Mouse (Mus musculus) cerebellum, adult 9-10 months (tissue): ENCODE measurements around the gene Col27a1.

Experiments used
- DNase-seq: peaks from one replicate; pipeline ENCODE4 v3.0.0; 2022

The Col27a1 gene

GRCm38 (mm10) chr4:63226164-63226882 lies 12.5 kb downstream of the Col27a1 start:
- no peak for DNase-seq

GRCm38 (mm10) chr4:63226883-63227235 lies 13.1 kb downstream of the Col27a1 start:
- no peak for DNase-seq

GRCm38 (mm10) chr4:63228943-63229342 lies 15.1 kb downstream of the Col27a1 start:
- DNase-seq = peak; percentile 45

- peak; percentile 77 for DNase-seq
Measured at GRCm38 (mm10) chr4:63229991-63230581, 16.3 kb downstream of the Col27a1 start.

GRCm38 (mm10) chr4:63231121-63231520 lies 17.3 kb downstream of the Col27a1 start:
- peak; percentile 84 for DNase-seq

- peak; percentile 81 for DNase-seq
Measured at GRCm38 (mm10) chr4:63232542-63233020, 18.8 kb downstream of the Col27a1 start.

- DNase-seq = no peak
Measured at GRCm38 (mm10) chr4:63233557-63234452, 20.0 kb downstream of the Col27a1 start.

- DNase-seq = no peak
Measured at GRCm38 (mm10) chr4:63234852-63235251, 21.0 kb downstream of the Col27a1 start.

GRCm38 (mm10) chr4:63236235-63236634 lies 22.4 kb downstream of the Col27a1 start:
- peak; percentile 60 for DNase-seq

GRCm38 (mm10) chr4:63237225-63237624 lies 23.4 kb downstream of the Col27a1 start:
- DNase-seq = peak; percentile 74

GRCm38 (mm10) chr4:63238141-63238540 lies 24.3 kb downstream of the Col27a1 start:
- no peak for DNase-seq

GRCm38 (mm10) chr4:63238722-63239121 lies 24.9 kb downstream of the Col27a1 start:
- DNase-seq = no peak

- DNase-seq = peak; percentile 57
Measured at GRCm38 (mm10) chr4:63241031-63241430, 27.2 kb downstream of the Col27a1 start.

- DNase-seq = no peak
Measured at GRCm38 (mm10) chr4:63247991-63248390, 34.2 kb downstream of the Col27a1 start.

- DNase-seq = no peak
Measured at GRCm38 (mm10) chr4:63248951-63249350, 35.1 kb downstream of the Col27a1 start.

- no peak for DNase-seq
Measured at GRCm38 (mm10) chr4:63251760-63252159, 38.0 kb downstream of the Col27a1 start.

GRCm38 (mm10) chr4:63253716-63254115 lies 39.9 kb downstream of the Col27a1 start:
- DNase-seq = peak; percentile 14

- no peak for DNase-seq
Measured at GRCm38 (mm10) chr4:63254151-63254550, 40.3 kb downstream of the Col27a1 start.

GRCm38 (mm10) chr4:63256371-63256770 lies 42.6 kb downstream of the Col27a1 start:
- DNase-seq = no peak

- peak; percentile 62 for DNase-seq
Measured at GRCm38 (mm10) chr4:63257346-63257745, 43.5 kb downstream of the Col27a1 start.

GRCm38 (mm10) chr4:63258096-63258495 lies 44.3 kb downstream of the Col27a1 start:
- no peak for DNase-seq

- peak; percentile 82 for DNase-seq
Measured at GRCm38 (mm10) chr4:63259066-63259465, 45.3 kb downstream of the Col27a1 start.

GRCm38 (mm10) chr4:63260506-63260905 lies 46.7 kb downstream of the Col27a1 start:
- DNase-seq = no peak
